Mouse (Mus musculus) forebrain, embryonic 16.5 days (tissue): Measurements from ENCODE around the gene Apba1. TPM values are rescaled to one million over a fixed set of nuclear protein-coding genes. Genes with fewer than 3 reads are reported as not detected.

ENCODE experiments used
- ATAC-seq: fragments of 200-750 bp; cut with Nextera tagmentation; 2 replicates; pipeline ENCODE4 v1.8.0; 2017; ENCODE audit warnings: mild to moderate bottlenecking, moderate library complexity
- H3K27ac ChIP-seq: fragments of 300-500 bp; sonication (generic); 2 replicates; pipeline ENCODE4 v1.5.1; 2014; ENCODE audit warnings: low read length, control low read depth
- H3K27me3 ChIP-seq: fragments of 300-500 bp; sonication (generic); replicated peaks from 2 replicates; pipeline ENCODE4 v1.6.1; 2014; ENCODE audit warnings: low read length; ENCODE audit not compliant: control insufficient read depth, insufficient read depth
- H3K36me3 ChIP-seq: fragments of 300-500 bp; sonication (generic); 2 replicates; pipeline ENCODE4 v1.6.1; 2014; ENCODE audit not compliant: control insufficient read depth, insufficient read depth
- H3K4me1 ChIP-seq: fragments of 300-500 bp; sonication (generic); replicated peaks from 2 replicates; pipeline ENCODE4 v1.6.1; 2014; ENCODE audit warnings: low read length; ENCODE audit not compliant: control insufficient read depth, insufficient read depth
- H3K4me2 ChIP-seq: fragments of 300-500 bp; sonication (generic); 2 replicates; pipeline ENCODE4 v1.6.1; 2014; ENCODE audit warnings: mild to moderate bottlenecking, low read length, control low read depth
- H3K4me3 ChIP-seq: fragments of 300-500 bp; sonication (generic); replicated peaks from 2 replicates; pipeline ENCODE4 v1.5.1; 2014; ENCODE audit warnings: mild to moderate bottlenecking, low read length, control low read depth
- H3K9ac ChIP-seq: fragments of 300-500 bp; sonication (generic); replicated peaks from 2 replicates; pipeline ENCODE4 v1.6.1; 2014; ENCODE audit warnings: low read depth, low read length, control low read depth
- H3K9me3 ChIP-seq: fragments of 300-500 bp; sonication (generic); 2 replicates; pipeline ENCODE4 v1.6.1; 2016; ENCODE audit warnings: low read length; ENCODE audit not compliant: control insufficient read depth
- WGBS: fragments of 180-500 bp; shearing (Covaris S2); extraction: QIAGEN DNeasy Blood & Tissue Kit; methylation state at CpG from one replicate; pipeline ENCODE4 v1.1.7; 2014; 5-methylcytosine and 5-hydroxymethylcytosine counted together
- polyA plus RNA-seq: library from polyadenylated mRNA; unstranded; fragments of >200 nt; fragmentation: Nextera tagmentation; extraction: Ambion mirVana; gene quantifications from 2 replicates; pipeline ENCODE4 v1.2.1, GENCODE M21; 2015

Apba1 gene
- polyA plus RNA-seq, 1 experiment from 2014 or later, result 6.6 TPM

GRCm38 (mm10) chr19:23964401-23964910 is 205.8 kb downstream of the Apba1 start:
- Histone ChIP-seq H3K4me3 (no peak overlapping the region), H3K4me2 (no peak overlapping the region), H3K9ac (no peak overlapping the region), H3K9me3 (no peaks in the 10 kb centered on the region), H3K27me3 (no peaks in the 10 kb centered on the region), H3K4me1 (peaks cover 21% of the 10 kb centered on the region), H3K36me3 (no peaks in the 10 kb centered on the region), H3K27ac (no peak overlapping the region)
- 66% methylated on average over 10 of the region's 10 CpGs for WGBS
- ATAC-seq, result no peak

GRCm38 (mm10) chr19:23966376-23966775 is 207.7 kb downstream of the Apba1 start:
- no peaks in the 10 kb centered on the region for H3K36me3 ChIP-seq
- 92% methylated on average over 9 of the region's 9 CpGs for WGBS
- H3K27ac ChIP-seq, result no peak overlapping the region
- no peak overlapping the region for H3K4me3 ChIP-seq
- no peak for ATAC-seq
- no peaks in the 10 kb centered on the region for H3K27me3 ChIP-seq
- peaks cover 3% of the 10 kb centered on the region for H3K4me1 ChIP-seq
- no peaks in the 10 kb centered on the region for H3K9me3 ChIP-seq
- no peak overlapping the region for H3K9ac ChIP-seq
- no peak overlapping the region for H3K4me2 ChIP-seq

- ATAC-seq, result no peak
- no peaks in the 10 kb centered on the region for H3K27me3 ChIP-seq
- H3K9me3 ChIP-seq, result no peaks in the 10 kb centered on the region
- H3K4me1 ChIP-seq, result 0 out of 2 replicates have a peak, but pooled peaks cover 3% of the 10 kb centered on the region
- no peak overlapping the region for H3K4me2 ChIP-seq
- H3K4me3 ChIP-seq, result no peak overlapping the region
- H3K27ac ChIP-seq, result no peak overlapping the region
- H3K9ac ChIP-seq, result no peak overlapping the region
- WGBS, result 36% methylated on average over 2 of the region's 2 CpGs
- no peaks in the 10 kb centered on the region for H3K36me3 ChIP-seq
These were observed 208.5 kb downstream of the Apba1 start for GRCm38 (mm10) chr19:23967156-23967555.

GRCm38 (mm10) chr19:23968125-23968861 is 209.6 kb downstream of the Apba1 start:
- Histone ChIP-seq H3K4me1 (peaks cover 12% of the 10 kb centered on the region), H3K9ac (no peak overlapping the region), H3K27ac (no peak overlapping the region), H3K36me3 (no peaks in the 10 kb centered on the region), H3K4me2 (no peak overlapping the region), H3K27me3 (no peaks in the 10 kb centered on the region), H3K9me3 (no peaks in the 10 kb centered on the region), H3K4me3 (no peak overlapping the region)
- no peak for ATAC-seq
- WGBS, result 43% methylated on average over 5 of the region's 5 CpGs

GRCm38 (mm10) chr19:23968862-23969225 is 210.2 kb downstream of the Apba1 start:
- no peaks in the 10 kb centered on the region for H3K36me3 ChIP-seq
- ATAC-seq, result no peak
- no peak overlapping the region for H3K27ac ChIP-seq
- no peak overlapping the region for H3K4me3 ChIP-seq
- no peaks in the 10 kb centered on the region for H3K27me3 ChIP-seq
- WGBS, result 75% methylated on average over 2 of the region's 2 CpGs
- no peak overlapping the region for H3K9ac ChIP-seq
- peaks cover 13% of the 10 kb centered on the region for H3K4me1 ChIP-seq
- no peak overlapping the region for H3K4me2 ChIP-seq
- H3K9me3 ChIP-seq, result no peaks in the 10 kb centered on the region

GRCm38 (mm10) chr19:23970374-23970773 is 211.7 kb downstream of the Apba1 start:
- ATAC-seq, result no peak

GRCm38 (mm10) chr19:23971391-23971790 is 212.7 kb downstream of the Apba1 start:
- Histone ChIP-seq H3K9ac (no peak overlapping the region), H3K36me3 (no peaks in the 10 kb centered on the region), H3K4me2 (no peak overlapping the region), H3K27ac (no peak overlapping the region), H3K27me3 (no peaks in the 10 kb centered on the region), H3K4me3 (no peak overlapping the region), H3K4me1 (peaks cover 13% of the 10 kb centered on the region), H3K9me3 (no peaks in the 10 kb centered on the region)
- 96% methylated on average over 7 of the region's 7 CpGs for WGBS
- no peak for ATAC-seq

More at GRCm38 (mm10) chr19:23970374-23970773, 211.7 kb downstream of the Apba1 start:
- H3K36me3 ChIP-seq, result no peaks in the 10 kb centered on the region
- no peak overlapping the region for H3K27ac ChIP-seq
- no peak overlapping the region for H3K4me2 ChIP-seq
- H3K9ac ChIP-seq, result no peak overlapping the region
- WGBS, result 91% methylated on average over 3 of the region's 3 CpGs
- H3K4me3 ChIP-seq, result no peak overlapping the region
- peaks cover 13% of the 10 kb centered on the region for H3K4me1 ChIP-seq
- H3K9me3 ChIP-seq, result no peaks in the 10 kb centered on the region
- H3K27me3 ChIP-seq, result no peaks in the 10 kb centered on the region

GRCm38 (mm10) chr19:23972881-23973649 is 214.4 kb downstream of the Apba1 start:
- Histone ChIP-seq H3K4me1 (peaks cover 11% of the 10 kb centered on the region), H3K4me2 (no peak overlapping the region), H3K27me3 (no peaks in the 10 kb centered on the region), H3K4me3 (no peak overlapping the region), H3K27ac (no peak overlapping the region), H3K9me3 (no peaks in the 10 kb centered on the region), H3K36me3 (no peaks in the 10 kb centered on the region), H3K9ac (no peak overlapping the region)
- 55% methylated on average over 16 of the region's 16 CpGs for WGBS
- ATAC-seq, result peak; percentile 92

- no peaks in the 10 kb centered on the region for H3K9me3 ChIP-seq
- no peaks in the 10 kb centered on the region for H3K36me3 ChIP-seq
- H3K27ac ChIP-seq, result no peak overlapping the region
- 81% methylated on average over 6 of the region's 6 CpGs for WGBS
- no peaks in the 10 kb centered on the region for H3K27me3 ChIP-seq
- H3K4me2 ChIP-seq, result no peak overlapping the region
- H3K9ac ChIP-seq, result no peak overlapping the region
- no peak for ATAC-seq
- peaks cover 4% of the 10 kb centered on the region for H3K4me1 ChIP-seq
- no peak overlapping the region for H3K4me3 ChIP-seq
These were observed 219.3 kb downstream of the Apba1 start for GRCm38 (mm10) chr19:23977901-23978443.
